Mouse (Mus musculus): ENCODE measurements around the gene Camsap1. TPM values are rescaled to one million over a fixed set of nuclear protein-coding genes. Genes with fewer than 3 reads are reported as not detected.

The Camsap1 gene
- polyA plus RNA-seq, 1 experiment = 12.2 TPM

DNA sequence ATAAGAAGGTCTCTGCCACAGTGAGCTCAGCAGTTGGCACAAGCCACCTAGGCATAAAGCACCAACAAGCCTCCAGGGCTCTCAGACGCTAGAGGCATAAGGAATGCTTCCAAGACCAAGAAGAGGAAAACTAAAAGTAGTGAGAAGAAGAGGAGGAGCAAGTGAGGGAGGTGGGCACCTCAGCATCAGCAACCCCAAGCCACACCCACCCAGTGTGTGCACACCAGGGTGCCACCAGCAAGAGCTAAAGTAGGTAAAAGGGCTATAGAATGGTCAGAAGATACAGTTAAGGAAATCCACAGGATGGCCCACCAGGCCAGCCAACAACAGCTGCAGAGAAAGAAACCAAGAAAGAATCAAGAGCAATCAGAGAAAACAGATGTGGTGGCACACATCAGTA is 28.3 kb upstream of the Camsap1 start:
- peaks cover 89% of the 10 kb centered on the region for H3K36me3 ChIP-seq (ENCODE audit: control insufficient read depth, insufficient read depth)
- TF ChIP-seq USF1 (IDR thresholded peaks at IDR 0.05; ENCODE audit: low read depth) (no peak), CTCF (IDR thresholded peaks at IDR 0.05; ENCODE audit: control insufficient read depth, insufficient read depth, insufficient read length) (no peak), CEBPB (IDR thresholded peaks at IDR 0.05; ENCODE audit: low read depth) (no peak), MYOG (IDR thresholded peaks at IDR 0.05; ENCODE audit: control insufficient read depth, extremely low read depth, insufficient read length) (no peak), MAX (IDR thresholded peaks at IDR 0.05) (no peak), MYOD1 (IDR thresholded peaks at IDR 0.05; ENCODE audit: control insufficient read depth, insufficient read length, low read depth) (no peak), FOSL1 (IDR thresholded peaks at IDR 0.05; ENCODE audit: insufficient read depth, low read length, poor library complexity, severe bottlenecking) (no peak)
- H3K79me3 ChIP-seq (ENCODE audit: low read depth) = peaks cover 1% of the 10 kb centered on the region

GRCm38 (mm10) chr2:26002001-26002400 is 18.9 kb upstream of the Camsap1 start:
- no peak for TF ChIP-seq CTCF (IDR thresholded peaks at IDR 0.05; ENCODE audit: control insufficient read depth, insufficient read depth, insufficient read length)
- TF ChIP-seq MYOD1 (IDR thresholded peaks at IDR 0.05; ENCODE audit: control insufficient read depth, insufficient read length, low read depth) = no peak
- TF ChIP-seq USF1 (IDR thresholded peaks at IDR 0.05; ENCODE audit: low read depth) = no peak
- TF ChIP-seq FOSL1 (IDR thresholded peaks at IDR 0.05; ENCODE audit: insufficient read depth, low read length, poor library complexity, severe bottlenecking) = no peak
- TF ChIP-seq MAX (IDR thresholded peaks at IDR 0.05) = no peak
- no peak for TF ChIP-seq MYOG (IDR thresholded peaks at IDR 0.05; ENCODE audit: control insufficient read depth, extremely low read depth, insufficient read length)
- no peak for TF ChIP-seq CEBPB (IDR thresholded peaks at IDR 0.05; ENCODE audit: low read depth)
- Histone ChIP-seq H3K36me3 (ENCODE audit: control insufficient read depth, insufficient read depth) (peaks cover 76% of the 10 kb centered on the region), H3ac (ENCODE audit: control insufficient read depth, insufficient read length, low read depth) (no peak overlapping the region), H3K4me3 (ENCODE audit: insufficient read depth, poor library complexity, severe bottlenecking) (no peak overlapping the region), H3K79me2 (ENCODE audit: control insufficient read depth, insufficient read depth) (no peaks in the 10 kb centered on the region), H3K79me3 (ENCODE audit: low read depth) (no peaks in the 10 kb centered on the region), H3K27me3 (ENCODE audit: control insufficient read depth, insufficient read depth, insufficient read length) (no peaks in the 10 kb centered on the region)

More for the DNA sequence above, 28.3 kb upstream of the Camsap1 start:
- Histone ChIP-seq H3K79me2 (ENCODE audit: control insufficient read depth, insufficient read depth) (peaks cover under 1% of the 10 kb centered on the region), H3ac (ENCODE audit: control insufficient read depth, insufficient read length, low read depth) (no peak overlapping the region), H3K4me3 (ENCODE audit: insufficient read depth, poor library complexity, severe bottlenecking) (no peak overlapping the region), H3K27me3 (ENCODE audit: control insufficient read depth, insufficient read depth, insufficient read length) (no peaks in the 10 kb centered on the region)

DNA sequence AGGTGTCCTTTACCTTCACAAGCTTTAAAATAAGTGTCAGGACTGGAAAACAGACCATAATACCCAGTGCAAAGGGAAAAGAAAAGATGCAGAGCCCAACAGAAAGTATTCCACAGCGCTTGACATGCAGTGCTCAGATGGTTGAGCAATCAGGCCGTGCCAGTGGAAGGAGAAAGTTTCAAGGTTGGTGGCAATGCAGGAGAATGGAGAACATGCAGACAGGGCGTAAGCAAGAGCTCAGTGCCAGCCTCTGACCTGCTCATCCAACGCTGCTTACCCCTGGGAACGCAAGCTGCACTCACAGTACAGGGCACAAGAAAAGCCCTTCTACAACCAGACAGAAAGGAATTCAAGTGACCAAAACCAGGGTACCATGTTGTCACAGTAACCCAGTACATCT is 18.1 kb upstream of the Camsap1 start:
- Histone ChIP-seq H3K36me3 (ENCODE audit: control insufficient read depth, insufficient read depth) (peaks cover 77% of the 10 kb centered on the region), H3K27me3 (ENCODE audit: control insufficient read depth, insufficient read depth, insufficient read length) (no peaks in the 10 kb centered on the region), H3K79me2 (ENCODE audit: control insufficient read depth, insufficient read depth) (no peaks in the 10 kb centered on the region), H3K79me3 (ENCODE audit: low read depth) (no peaks in the 10 kb centered on the region), H3ac (ENCODE audit: control insufficient read depth, insufficient read length, low read depth) (no peak overlapping the region), H3K4me3 (ENCODE audit: insufficient read depth, poor library complexity, severe bottlenecking) (no peak overlapping the region)
- TF ChIP-seq CEBPB (IDR thresholded peaks at IDR 0.05; ENCODE audit: low read depth) (no peak), FOSL1 (IDR thresholded peaks at IDR 0.05; ENCODE audit: insufficient read depth, low read length, poor library complexity, severe bottlenecking) (no peak), MYOD1 (IDR thresholded peaks at IDR 0.05; ENCODE audit: control insufficient read depth, insufficient read length, low read depth) (no peak), USF1 (IDR thresholded peaks at IDR 0.05; ENCODE audit: low read depth) (no peak), CTCF (IDR thresholded peaks at IDR 0.05; ENCODE audit: control insufficient read depth, insufficient read depth, insufficient read length) (no peak), MYOG (IDR thresholded peaks at IDR 0.05; ENCODE audit: control insufficient read depth, extremely low read depth, insufficient read length) (no peak)

- Histone ChIP-seq H3K79me2 (ENCODE audit: control insufficient read depth, insufficient read depth) (no peaks in the 10 kb centered on the region), H3K4me3 (ENCODE audit: insufficient read depth, poor library complexity, severe bottlenecking) (no peak overlapping the region), H3K36me3 (ENCODE audit: control insufficient read depth, insufficient read depth) (peaks cover 48% of the 10 kb centered on the region), H3ac (ENCODE audit: control insufficient read depth, insufficient read length, low read depth) (no peak overlapping the region), H3K27me3 (ENCODE audit: control insufficient read depth, insufficient read depth, insufficient read length) (no peaks in the 10 kb centered on the region), H3K79me3 (ENCODE audit: low read depth) (no peaks in the 10 kb centered on the region)
- TF ChIP-seq MYOG (IDR thresholded peaks at IDR 0.05; ENCODE audit: control insufficient read depth, extremely low read depth, insufficient read length) = no peak
- no peak for TF ChIP-seq CTCF (IDR thresholded peaks at IDR 0.05; ENCODE audit: control insufficient read depth, insufficient read depth, insufficient read length)
- TF ChIP-seq MYOD1 (IDR thresholded peaks at IDR 0.05; ENCODE audit: control insufficient read depth, insufficient read length, low read depth) = no peak
- no peak for TF ChIP-seq USF1 (IDR thresholded peaks at IDR 0.05; ENCODE audit: low read depth)
- TF ChIP-seq MAX (IDR thresholded peaks at IDR 0.05) = no peak
- no peak for TF ChIP-seq CEBPB (IDR thresholded peaks at IDR 0.05; ENCODE audit: low read depth)
- TF ChIP-seq FOSL1 (IDR thresholded peaks at IDR 0.05; ENCODE audit: insufficient read depth, low read length, poor library complexity, severe bottlenecking) = no peak
Observed at GRCm38 (mm10) chr2:25997716-25998115, 14.6 kb upstream of the Camsap1 start.

DNA sequence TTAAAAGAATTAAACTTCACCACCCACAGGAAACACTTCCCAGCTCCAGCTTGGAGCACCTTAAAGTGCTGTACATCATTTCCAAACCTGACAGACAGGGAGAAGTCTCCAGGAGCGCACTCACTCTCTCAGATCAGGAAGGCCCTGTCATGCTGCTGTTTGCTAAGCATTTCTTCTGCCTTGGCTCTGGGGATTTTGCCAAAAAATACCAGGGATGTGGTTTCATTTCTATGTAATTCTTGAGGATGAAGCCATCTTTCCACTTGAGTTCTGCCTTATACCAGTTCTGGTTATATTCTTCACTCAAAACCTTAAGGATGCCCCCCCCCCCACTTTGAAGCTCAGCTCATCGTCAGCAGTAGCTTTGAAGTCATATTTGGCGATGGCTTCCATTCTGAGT is 11.7 kb upstream of the Camsap1 start:
- Histone ChIP-seq H3K4me3 (ENCODE audit: insufficient read depth, poor library complexity, severe bottlenecking) (no peak overlapping the region), H3K27me3 (ENCODE audit: control insufficient read depth, insufficient read depth, insufficient read length) (no peaks in the 10 kb centered on the region), H3ac (ENCODE audit: control insufficient read depth, insufficient read length, low read depth) (no peak overlapping the region), H3K79me3 (ENCODE audit: low read depth) (no peaks in the 10 kb centered on the region), H3K79me2 (ENCODE audit: control insufficient read depth, insufficient read depth) (no peaks in the 10 kb centered on the region), H3K36me3 (ENCODE audit: control insufficient read depth, insufficient read depth) (peaks cover 26% of the 10 kb centered on the region)
- no peak for TF ChIP-seq USF1 (IDR thresholded peaks at IDR 0.05; ENCODE audit: low read depth)
- TF ChIP-seq CTCF (IDR thresholded peaks at IDR 0.05; ENCODE audit: control insufficient read depth, insufficient read depth, insufficient read length) = no peak
- TF ChIP-seq MYOG (IDR thresholded peaks at IDR 0.05; ENCODE audit: control insufficient read depth, extremely low read depth, insufficient read length) = no peak
- no peak for TF ChIP-seq CEBPB (IDR thresholded peaks at IDR 0.05; ENCODE audit: low read depth)
- TF ChIP-seq FOSL1 (IDR thresholded peaks at IDR 0.05; ENCODE audit: insufficient read depth, low read length, poor library complexity, severe bottlenecking) = no peak
- TF ChIP-seq MYOD1 (IDR thresholded peaks at IDR 0.05; ENCODE audit: control insufficient read depth, insufficient read length, low read depth) = no peak
- no peak for TF ChIP-seq MAX (IDR thresholded peaks at IDR 0.05)

DNA sequence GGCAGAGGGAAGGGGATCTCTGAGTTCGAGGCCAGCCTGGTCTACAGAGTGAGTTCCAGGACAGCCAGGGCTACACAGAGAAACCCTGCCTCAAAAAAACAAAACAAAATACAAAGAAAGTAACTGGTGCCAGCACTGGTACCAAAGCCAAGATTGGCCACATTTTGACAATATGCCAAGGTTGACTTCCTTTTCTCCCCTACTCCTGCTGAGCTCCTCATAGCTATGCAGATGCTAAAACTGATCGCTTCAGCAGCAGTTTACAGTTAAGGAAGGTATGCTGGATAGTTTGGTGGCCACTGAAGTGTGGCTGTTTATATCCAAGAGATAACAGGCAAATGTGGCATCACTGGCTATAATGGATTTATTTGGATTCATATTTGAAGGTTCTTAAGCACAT is 9.2 kb upstream of the Camsap1 start:
- H3K79me3 ChIP-seq (ENCODE audit: low read depth) = no peaks in the 10 kb centered on the region
- H3K36me3 ChIP-seq (ENCODE audit: control insufficient read depth, insufficient read depth) = peaks cover 13% of the 10 kb centered on the region
- H3K27me3 ChIP-seq (ENCODE audit: control insufficient read depth, insufficient read depth, insufficient read length) = no peaks in the 10 kb centered on the region
- H3K79me2 ChIP-seq (ENCODE audit: control insufficient read depth, insufficient read depth) = no peaks in the 10 kb centered on the region
- no peak overlapping the region for H3K4me3 ChIP-seq (ENCODE audit: insufficient read depth, poor library complexity, severe bottlenecking)
- TF ChIP-seq CEBPB (IDR thresholded peaks at IDR 0.05; ENCODE audit: low read depth) = no peak
- H3ac ChIP-seq (ENCODE audit: control insufficient read depth, insufficient read length, low read depth) = no peak overlapping the region

All from C2C12 (cell line).